Mouse (Mus musculus): ENCODE data around the gene Rps27l. TPM values are rescaled to one million over a fixed set of nuclear protein-coding genes. Genes with fewer than 3 reads are reported as not detected.

Gene Rps27l
- polyA plus RNA-seq (2016; fragmentation: Nextera tagmentation; extraction: Ambion mirVana): 723 and 758 TPM in 2 replicates

DNA sequence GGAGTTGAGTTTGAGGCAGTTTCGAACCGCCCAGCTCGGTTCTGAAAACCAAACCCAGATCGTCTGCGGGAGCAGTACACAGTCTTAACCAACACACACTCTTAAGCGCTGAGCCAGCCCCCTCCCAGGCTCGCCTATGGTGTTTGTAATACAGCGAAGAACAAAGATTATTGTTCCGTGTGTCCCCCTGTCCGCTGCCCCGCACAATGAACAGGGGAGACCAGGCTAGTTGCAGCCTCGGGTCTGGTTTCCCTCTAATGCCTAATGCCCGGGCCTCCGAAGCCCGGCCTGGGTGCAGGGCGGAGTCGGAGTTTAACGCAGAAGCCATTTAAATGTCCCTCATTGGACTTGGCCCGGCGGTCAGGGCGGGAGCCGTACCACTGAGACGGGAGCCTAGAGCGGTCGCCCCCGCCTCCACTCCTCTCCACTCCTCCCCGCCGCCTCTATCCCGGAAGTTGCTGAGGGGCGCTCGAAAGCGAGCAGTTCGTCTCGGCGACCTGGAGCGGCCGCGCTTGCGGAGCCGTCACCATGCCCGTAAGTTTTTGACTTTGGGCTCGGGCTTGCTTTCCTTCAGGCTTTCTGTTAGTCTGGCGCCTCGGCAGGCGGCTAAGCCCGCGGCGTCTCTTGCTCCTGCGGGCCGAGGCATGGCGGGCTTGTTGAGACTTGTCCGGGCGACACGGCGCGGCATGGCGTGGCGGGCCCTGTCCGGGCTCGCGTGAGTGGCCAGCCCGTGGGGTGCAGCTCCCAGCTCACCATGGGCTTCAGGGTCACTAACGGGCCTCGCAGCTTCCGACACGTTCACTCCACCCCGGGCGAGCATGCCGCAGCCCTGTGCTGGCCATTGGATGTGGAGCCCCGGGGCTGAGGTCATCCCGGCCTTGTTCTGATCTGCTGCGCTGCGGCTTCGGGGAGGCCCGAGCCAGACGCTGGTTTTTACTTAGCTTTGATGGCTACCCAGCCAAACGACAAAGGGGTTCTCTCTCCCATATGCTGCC is at the start of gene Rps27l:
Rps27l (plus strand) TSS at position 440 of the 995 bp plus-strand sequence.
- Histone ChIP-seq H3K27me3 (no peaks in the 10 kb centered on the region), H3K4me3 (replicated peaks) (peak within 1 kb of the TSS; percentile 94), H3K9ac (replicated peaks) (peak within 1 kb of the TSS; percentile 88), H3K4me2 (peak within 1 kb of the TSS; percentile 82), H3K36me3 (peaks cover 10% of the 10 kb centered on the region; the same call in 1 of the 2 replicates), H3K27ac (peak within 1 kb of the TSS; percentile 97), H3K4me1 (replicated peaks) (no peaks in the 10 kb centered on the region; the same call in 1 of the 2 replicates), H3K9me3 (no peaks in the 10 kb centered on the region)
- peak; percentile 97 for ATAC-seq (ENCODE audit: insufficient number of reproducible peaks, insufficient read depth, low FRiP score, low TSS enrichment, low read depth)
- under 1% methylated on average over 77 of the region's 77 CpGs for WGBS

DNA sequence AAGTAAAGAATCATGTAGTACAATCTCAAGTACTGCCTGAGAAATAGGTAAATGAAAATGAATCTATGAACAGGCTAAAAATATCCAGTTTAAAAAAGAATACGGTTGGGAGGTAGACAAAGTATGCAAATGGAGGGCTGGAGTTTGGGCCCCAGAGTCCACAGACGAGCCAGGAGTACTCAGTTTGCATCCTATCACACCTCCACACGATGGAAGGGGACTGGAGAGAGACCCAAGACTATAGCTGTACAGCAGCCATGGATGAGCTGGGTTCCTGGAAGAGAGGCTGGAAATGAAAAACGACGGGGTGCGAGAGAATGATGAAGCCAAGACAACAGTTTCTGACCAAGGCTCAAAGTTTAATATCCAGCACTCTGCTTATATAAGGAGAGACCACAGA is 48.9 kb upstream of the Rps27l start:
- ATAC-seq (ENCODE audit: insufficient number of reproducible peaks, insufficient read depth, low FRiP score, low TSS enrichment, low read depth): no peak
- H3K4me1 ChIP-seq (replicated peaks): peaks cover 12% of the 10 kb centered on the region
- no peak overlapping the region for H3K4me3 ChIP-seq (replicated peaks)
- H3K27me3 ChIP-seq: no peaks in the 10 kb centered on the region
- no peak overlapping the region for H3K4me2 ChIP-seq
- WGBS: 55% methylated on average over 6 of the region's 6 CpGs
- H3K36me3 ChIP-seq: no peaks in the 10 kb centered on the region
- H3K9ac ChIP-seq (replicated peaks): no peak overlapping the region
- H3K27ac ChIP-seq: no peak overlapping the region
- no peaks in the 10 kb centered on the region for H3K9me3 ChIP-seq

DNA sequence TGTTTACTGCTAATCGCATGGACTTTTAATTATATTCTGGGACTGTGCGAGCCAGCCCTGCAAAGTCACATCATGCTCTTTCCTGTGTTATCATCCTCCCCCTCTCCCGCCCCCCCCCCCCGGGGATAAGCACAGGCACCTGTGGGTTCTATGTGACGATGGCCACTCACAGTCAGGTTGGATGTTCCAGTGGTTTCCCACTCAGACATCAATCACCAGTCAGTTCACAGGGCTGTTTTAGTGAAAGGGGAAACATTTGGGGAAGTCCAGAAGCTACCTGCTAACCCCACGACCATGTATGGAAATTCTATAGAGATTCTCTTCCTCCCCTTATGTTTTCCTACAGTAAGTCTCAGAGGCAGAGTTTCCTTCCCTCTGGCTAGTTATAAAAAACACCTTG is 48.0 kb upstream of the Rps27l start:
- H3K27ac ChIP-seq: no peak overlapping the region
- 65% methylated on average over 6 of the region's 6 CpGs for WGBS

DNA sequence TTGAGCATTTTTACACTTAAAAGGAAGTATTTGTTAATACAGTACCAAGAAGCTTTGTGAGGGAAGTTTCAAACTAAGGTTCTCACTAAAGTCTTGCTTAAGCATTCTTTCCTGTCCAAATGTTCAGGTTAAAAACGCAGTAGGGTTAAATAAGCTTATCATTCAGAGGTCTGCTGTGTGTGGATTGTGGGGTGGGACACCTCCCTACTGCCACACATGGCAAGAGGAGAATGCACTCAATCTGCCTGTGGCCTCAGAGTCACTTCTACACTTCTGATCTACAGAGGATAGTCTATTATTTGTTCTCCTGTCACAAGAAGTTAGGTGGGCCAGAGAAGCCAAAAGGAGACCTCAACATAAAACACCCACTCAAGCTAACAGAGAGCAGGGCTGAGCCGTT is 46.8 kb upstream of the Rps27l start:
- no peak overlapping the region for H3K9ac ChIP-seq (replicated peaks)
- no peaks in the 10 kb centered on the region for H3K27me3 ChIP-seq
- WGBS: 92% methylated on average over 2 of the region's 2 CpGs
- no peak overlapping the region for H3K27ac ChIP-seq
- no peak overlapping the region for H3K4me2 ChIP-seq
- no peaks in the 10 kb centered on the region for H3K9me3 ChIP-seq
- no peak for ATAC-seq (ENCODE audit: insufficient number of reproducible peaks, insufficient read depth, low FRiP score, low TSS enrichment, low read depth)
- peaks cover 12% of the 10 kb centered on the region for H3K4me1 ChIP-seq (replicated peaks)
- peaks cover 4% of the 10 kb centered on the region; the same call in 1 of the 2 replicates for H3K36me3 ChIP-seq
- no peak overlapping the region for H3K4me3 ChIP-seq (replicated peaks)

More for the DNA sequence above, 48.0 kb upstream of the Rps27l start:
- Histone ChIP-seq H3K4me2 (no peak overlapping the region), H3K4me1 (replicated peaks) (peaks cover 12% of the 10 kb centered on the region), H3K9ac (replicated peaks) (no peak overlapping the region), H3K4me3 (replicated peaks) (no peak overlapping the region), H3K27me3 (no peaks in the 10 kb centered on the region), H3K9me3 (no peaks in the 10 kb centered on the region), H3K36me3 (no peaks in the 10 kb centered on the region)
- ATAC-seq (ENCODE audit: insufficient number of reproducible peaks, insufficient read depth, low FRiP score, low TSS enrichment, low read depth): no peak

DNA sequence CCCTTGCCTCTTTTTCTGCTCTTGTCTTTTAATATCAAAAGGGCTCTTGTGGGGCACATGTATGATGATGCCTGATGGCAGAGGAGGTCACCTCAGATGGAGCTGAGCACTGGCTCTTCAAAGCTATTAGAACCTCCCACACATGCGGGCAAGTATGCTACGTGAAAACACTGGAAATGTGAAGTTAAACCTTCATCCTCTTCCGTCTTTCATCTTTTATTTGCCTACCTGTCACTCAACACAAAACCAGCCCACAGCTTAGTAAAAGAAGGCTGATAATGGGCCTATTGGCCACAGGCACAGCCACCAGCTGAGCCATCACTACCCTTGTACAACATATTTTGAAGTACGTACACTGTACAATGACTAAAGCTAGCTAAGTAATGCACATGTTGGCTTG is 46.4 kb upstream of the Rps27l start:
- ATAC-seq (ENCODE audit: insufficient number of reproducible peaks, insufficient read depth, low FRiP score, low TSS enrichment, low read depth): no peak
- WGBS: 87% methylated on average over 4 of the region's 4 CpGs
- H3K9me3 ChIP-seq: no peaks in the 10 kb centered on the region

DNA sequence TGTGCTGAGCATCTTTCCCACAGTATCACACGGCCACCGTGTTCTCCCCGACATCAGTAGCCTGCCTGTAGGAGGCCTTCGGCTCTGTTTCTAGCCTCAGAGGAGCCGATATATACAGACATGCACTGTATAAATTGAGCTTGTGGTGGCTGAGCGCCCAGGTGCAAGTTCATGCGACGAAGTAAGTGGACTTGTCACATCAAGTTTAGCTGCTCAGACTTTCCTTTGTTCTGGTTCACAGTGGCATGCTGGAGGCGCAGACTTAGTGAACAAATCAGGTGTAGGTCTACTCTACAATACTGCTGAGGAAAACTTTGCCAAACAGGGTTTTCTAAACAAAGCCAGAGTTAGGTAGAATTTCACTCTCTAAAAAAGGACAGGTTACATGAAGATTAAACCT is 39.9 kb upstream of the Rps27l start:
- H3K36me3 ChIP-seq: peaks cover 4% of the 10 kb centered on the region; the same call in 1 of the 2 replicates
- H3K4me3 ChIP-seq (replicated peaks): no peak overlapping the region
- H3K9ac ChIP-seq (replicated peaks): no peak overlapping the region
- H3K27me3 ChIP-seq: no peaks in the 10 kb centered on the region
- H3K9me3 ChIP-seq: no peaks in the 10 kb centered on the region
- H3K4me1 ChIP-seq (replicated peaks): peaks cover 6% of the 10 kb centered on the region; the same call in 1 of the 2 replicates
- WGBS: 66% methylated on average over 9 of the region's 9 CpGs
- ATAC-seq (ENCODE audit: insufficient number of reproducible peaks, insufficient read depth, low FRiP score, low TSS enrichment, low read depth): no peak
- H3K27ac ChIP-seq: peak overlapping the region; percentile 50; the same call in 1 of the 2 replicates
- H3K4me2 ChIP-seq: no peak overlapping the region

More for the DNA sequence above, 46.4 kb upstream of the Rps27l start:
- Histone ChIP-seq H3K4me1 (replicated peaks) (peaks cover 12% of the 10 kb centered on the region), H3K4me3 (replicated peaks) (no peak overlapping the region), H3K4me2 (no peak overlapping the region), H3K9ac (replicated peaks) (no peak overlapping the region), H3K27me3 (no peaks in the 10 kb centered on the region), H3K27ac (no peak overlapping the region), H3K36me3 (peaks cover 4% of the 10 kb centered on the region; the same call in 1 of the 2 replicates)

DNA sequence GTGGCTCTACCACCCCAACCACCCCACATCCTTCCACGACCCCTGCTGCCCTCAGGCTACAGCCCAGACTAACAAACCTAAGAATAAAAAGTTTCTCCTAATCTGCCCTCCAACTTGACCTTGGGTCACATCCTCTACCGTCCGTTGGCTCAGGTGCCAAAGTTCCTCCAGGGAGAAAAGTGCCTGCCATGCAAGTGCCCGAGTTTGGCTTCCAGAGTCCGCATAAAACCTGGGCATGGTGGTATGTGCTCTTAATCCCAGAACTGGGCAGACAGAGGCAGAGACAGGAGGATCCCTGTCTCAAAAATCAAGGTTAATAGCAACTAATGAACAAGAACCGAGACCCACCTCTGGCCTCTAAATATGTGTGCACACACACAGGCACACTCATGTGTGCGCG is 38.8 kb upstream of the Rps27l start:
- H3K4me1 ChIP-seq (replicated peaks): peaks cover 6% of the 10 kb centered on the region; the same call in 1 of the 2 replicates
- 87% methylated on average over 8 of the region's 8 CpGs for WGBS
- peaks cover 4% of the 10 kb centered on the region; the same call in 1 of the 2 replicates for H3K36me3 ChIP-seq
- no peak overlapping the region for H3K9ac ChIP-seq (replicated peaks)
- H3K27ac ChIP-seq: no peak overlapping the region
- H3K4me3 ChIP-seq (replicated peaks): no peak overlapping the region
- H3K27me3 ChIP-seq: no peaks in the 10 kb centered on the region
- no peak for ATAC-seq (ENCODE audit: insufficient number of reproducible peaks, insufficient read depth, low FRiP score, low TSS enrichment, low read depth)
- H3K4me2 ChIP-seq: no peak overlapping the region
- H3K9me3 ChIP-seq: no peaks in the 10 kb centered on the region

DNA sequence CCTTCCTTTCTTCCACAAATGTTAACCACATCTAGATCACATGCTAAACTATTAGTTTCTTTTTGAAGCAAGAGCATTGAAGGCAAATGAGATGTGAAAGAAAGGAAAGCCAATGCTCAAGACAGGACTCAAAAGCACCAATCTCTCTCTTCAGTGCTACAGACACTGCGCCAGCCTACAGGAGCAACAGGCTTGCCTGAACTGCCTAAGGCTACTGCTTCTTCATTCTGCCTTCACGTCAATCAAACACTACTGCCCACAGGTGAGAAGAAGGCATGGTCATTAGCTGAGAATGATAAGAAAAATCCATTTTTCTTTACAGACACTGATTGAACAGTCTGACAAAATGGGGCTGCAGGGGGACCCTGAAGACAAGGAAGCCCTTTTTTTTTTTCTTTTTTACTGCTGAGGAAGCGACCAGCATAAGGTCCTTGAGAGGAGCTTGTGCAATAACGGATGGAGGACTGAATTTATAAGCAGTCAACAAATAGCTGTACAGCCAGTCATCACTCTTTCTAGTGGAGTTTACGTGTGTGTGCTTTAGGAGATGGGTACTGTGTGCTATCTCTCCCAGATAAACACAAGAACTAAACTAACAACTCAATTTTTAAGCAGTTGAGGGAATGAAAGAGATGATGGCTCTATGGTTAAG is 38.0 kb upstream of the Rps27l start:
- 85% methylated on average over 5 of the region's 5 CpGs for WGBS
- Histone ChIP-seq H3K27me3 (no peaks in the 10 kb centered on the region), H3K4me2 (no peak overlapping the region), H3K27ac (no peak overlapping the region), H3K36me3 (peaks cover 4% of the 10 kb centered on the region; the same call in 1 of the 2 replicates), H3K4me1 (replicated peaks) (peaks cover 6% of the 10 kb centered on the region; the same call in 1 of the 2 replicates), H3K9me3 (no peaks in the 10 kb centered on the region), H3K9ac (replicated peaks) (no peak overlapping the region), H3K4me3 (replicated peaks) (no peak overlapping the region)
- no peak for ATAC-seq (ENCODE audit: insufficient number of reproducible peaks, insufficient read depth, low FRiP score, low TSS enrichment, low read depth)

DNA sequence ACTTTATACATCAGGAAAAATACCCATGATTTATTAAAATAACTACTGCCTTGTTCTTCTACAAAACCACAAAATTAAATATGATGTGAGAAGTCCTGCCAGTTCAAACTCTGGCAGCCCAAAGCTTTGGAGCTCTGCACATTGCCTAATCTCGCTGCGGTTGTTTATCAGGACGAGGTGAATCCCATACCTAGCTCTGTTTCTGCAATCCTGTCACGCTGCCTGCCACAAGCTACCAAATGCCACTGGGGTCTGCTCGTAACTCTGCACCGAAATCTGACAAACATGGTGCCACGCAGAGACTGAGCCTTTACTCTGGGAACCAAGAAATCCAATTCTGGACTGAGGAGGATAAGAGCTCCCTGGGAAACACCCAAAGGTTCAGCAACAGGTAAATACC is 36.0 kb upstream of the Rps27l start:
- Histone ChIP-seq H3K4me2 (no peak overlapping the region), H3K4me1 (replicated peaks) (peaks cover 6% of the 10 kb centered on the region; the same call in 1 of the 2 replicates), H3K27ac (no peak overlapping the region), H3K27me3 (no peaks in the 10 kb centered on the region), H3K9ac (replicated peaks) (no peak overlapping the region), H3K9me3 (no peaks in the 10 kb centered on the region), H3K4me3 (replicated peaks) (no peak overlapping the region), H3K36me3 (no peaks in the 10 kb centered on the region)
- no peak for ATAC-seq (ENCODE audit: insufficient number of reproducible peaks, insufficient read depth, low FRiP score, low TSS enrichment, low read depth)
- 79% methylated on average over 7 of the region's 7 CpGs for WGBS

DNA sequence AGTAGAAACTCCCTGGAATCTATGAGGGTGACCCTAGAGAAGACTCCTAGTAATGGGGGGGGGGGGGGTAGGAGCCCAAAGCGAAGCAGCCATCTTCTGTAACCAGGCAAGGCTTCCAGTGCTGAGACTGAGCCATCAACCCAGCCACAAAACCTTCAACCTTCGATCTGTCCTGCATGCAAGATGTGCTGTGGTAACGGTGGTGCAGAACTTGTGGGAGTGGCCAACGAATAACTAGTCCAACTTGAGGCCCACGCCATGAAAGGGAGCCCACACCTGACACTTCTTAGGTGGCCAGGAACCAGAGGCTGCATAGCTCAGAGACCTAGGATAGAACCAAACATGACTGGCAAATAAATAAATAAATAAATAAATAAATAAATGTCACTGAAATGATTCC is 35.2 kb upstream of the Rps27l start:
- Histone ChIP-seq H3K9ac (replicated peaks) (no peak overlapping the region; the same call in 1 of the 2 replicates), H3K9me3 (no peaks in the 10 kb centered on the region), H3K4me1 (replicated peaks) (peaks cover 6% of the 10 kb centered on the region; the same call in 1 of the 2 replicates), H3K4me3 (replicated peaks) (no peak overlapping the region), H3K36me3 (no peaks in the 10 kb centered on the region), H3K4me2 (no peak overlapping the region), H3K27me3 (no peaks in the 10 kb centered on the region), H3K27ac (no peak overlapping the region)
- 93% methylated on average over 5 of the region's 5 CpGs for WGBS
- no peak for ATAC-seq (ENCODE audit: insufficient number of reproducible peaks, insufficient read depth, low FRiP score, low TSS enrichment, low read depth)

DNA sequence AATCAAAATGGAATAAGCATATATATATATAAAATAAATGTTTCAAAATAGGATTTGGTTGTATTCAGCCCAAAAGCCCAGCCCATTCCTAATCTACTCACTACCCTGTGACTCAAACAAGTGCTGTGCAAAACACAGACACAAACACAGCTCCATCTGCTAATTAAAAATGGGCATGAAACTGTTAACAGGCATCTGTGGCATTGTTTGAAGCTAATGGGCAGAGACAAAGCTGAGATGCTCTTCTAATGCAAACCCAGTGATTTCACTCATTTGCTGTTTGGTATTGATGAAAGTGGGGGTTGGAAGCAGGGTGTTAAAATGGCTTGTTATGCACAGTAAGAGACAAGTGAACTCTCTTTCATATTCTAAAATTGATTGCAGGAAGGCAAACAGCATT is 33.6 kb upstream of the Rps27l start:
- H3K9ac ChIP-seq (replicated peaks): no peak overlapping the region
- H3K4me2 ChIP-seq: no peak overlapping the region
- no peaks in the 10 kb centered on the region for H3K36me3 ChIP-seq
- no peaks in the 10 kb centered on the region for H3K27me3 ChIP-seq
- ATAC-seq (ENCODE audit: insufficient number of reproducible peaks, insufficient read depth, low FRiP score, low TSS enrichment, low read depth): no peak
- H3K27ac ChIP-seq: no peak overlapping the region
- peaks cover 7% of the 10 kb centered on the region; the same call in 1 of the 2 replicates for H3K4me1 ChIP-seq (replicated peaks)
- H3K4me3 ChIP-seq (replicated peaks): no peak overlapping the region
- no peaks in the 10 kb centered on the region for H3K9me3 ChIP-seq

Data from limb, embryonic 12.5 days (tissue).